Mouse (Mus musculus): ENCODE measurements around the gene Sh3pxd2b. TPM values are rescaled to one million over a fixed set of nuclear protein-coding genes. Genes with fewer than 3 reads are reported as not detected.

The Sh3pxd2b gene
- polyA plus RNA-seq, 1 experiment from 2014 or later = 34.6 TPM

DNA sequence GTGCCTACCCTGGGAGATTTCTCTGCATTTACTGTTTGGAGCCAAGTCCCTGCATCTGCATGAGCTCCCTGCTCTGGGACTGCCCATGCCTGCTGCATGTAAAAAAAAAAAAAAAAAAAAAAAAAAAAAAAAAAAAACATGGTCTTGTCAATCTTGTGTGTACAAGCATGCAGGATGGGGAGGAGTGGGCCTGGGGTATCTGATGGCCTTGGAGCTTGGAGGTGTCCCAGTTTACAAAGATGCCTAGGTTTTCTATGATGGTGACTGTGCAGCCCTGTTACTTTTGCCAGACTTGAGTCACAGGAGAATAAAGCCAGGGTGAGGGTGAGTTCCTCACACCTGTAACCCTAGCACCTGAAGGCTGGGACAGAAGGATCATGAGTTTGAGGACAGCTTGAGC is 61.4 kb downstream of the Sh3pxd2b start:
- no peaks in the 10 kb centered on the region for H3K27me3 ChIP-seq (ENCODE audit: control insufficient read depth, insufficient read depth, low read length)
- no peak overlapping the region for H3K4me3 ChIP-seq (ENCODE audit: low read depth, low read length)
- no peak for ATAC-seq (ENCODE audit: insufficient number of reproducible peaks, insufficient read depth, low FRiP score, low read depth)
- no peaks in the 10 kb centered on the region for H3K9me3 ChIP-seq (ENCODE audit: control insufficient read depth, low read depth, low read length)
- no peak overlapping the region for H3K4me2 ChIP-seq (replicated peaks; ENCODE audit: low read depth, low read length)
- no peak overlapping the region for H3K27ac ChIP-seq (ENCODE audit: low read length)
- no peak overlapping the region for H3K9ac ChIP-seq (replicated peaks; ENCODE audit: low read depth, low read length)
- H3K36me3 ChIP-seq (ENCODE audit: control insufficient read depth, insufficient read depth, low read length) = peaks cover 24% of the 10 kb centered on the region; the same call in 1 of the 2 replicates
- H3K4me1 ChIP-seq (ENCODE audit: control insufficient read depth, insufficient read depth, low read length) = no peaks in the 10 kb centered on the region

- H3K27ac ChIP-seq (ENCODE audit: low read length) = no peak overlapping the region
- H3K36me3 ChIP-seq (ENCODE audit: control insufficient read depth, insufficient read depth, low read length) = peaks cover 29% of the 10 kb centered on the region; the same call in 1 of the 2 replicates
Measured at GRCm38 (mm10) chr11:32409823-32410562, 62.4 kb downstream of the Sh3pxd2b start.

GRCm38 (mm10) chr11:32420001-32420400 is 72.4 kb downstream of the Sh3pxd2b start:
- Histone ChIP-seq H3K4me1 (ENCODE audit: control insufficient read depth, insufficient read depth, low read length) (no peaks in the 10 kb centered on the region), H3K9me3 (ENCODE audit: control insufficient read depth, low read depth, low read length) (no peaks in the 10 kb centered on the region), H3K27ac (ENCODE audit: low read length) (no peak overlapping the region), H3K4me2 (replicated peaks; ENCODE audit: low read depth, low read length) (no peak overlapping the region), H3K4me3 (ENCODE audit: low read depth, low read length) (no peak overlapping the region), H3K27me3 (ENCODE audit: control insufficient read depth, insufficient read depth, low read length) (no peaks in the 10 kb centered on the region), H3K9ac (replicated peaks; ENCODE audit: low read depth, low read length) (no peak overlapping the region), H3K36me3 (ENCODE audit: control insufficient read depth, insufficient read depth, low read length) (peaks cover 72% of the 10 kb centered on the region)
- 75% methylated on average over 5 of the region's 5 CpGs for WGBS
- no peak for ATAC-seq (ENCODE audit: insufficient number of reproducible peaks, insufficient read depth, low FRiP score, low read depth)

More at GRCm38 (mm10) chr11:32409823-32410562, 62.4 kb downstream of the Sh3pxd2b start:
- no peak for ATAC-seq (ENCODE audit: insufficient number of reproducible peaks, insufficient read depth, low FRiP score, low read depth)
- Histone ChIP-seq H3K27me3 (ENCODE audit: control insufficient read depth, insufficient read depth, low read length) (no peaks in the 10 kb centered on the region), H3K4me1 (ENCODE audit: control insufficient read depth, insufficient read depth, low read length) (no peaks in the 10 kb centered on the region), H3K4me3 (ENCODE audit: low read depth, low read length) (no peak overlapping the region), H3K9me3 (ENCODE audit: control insufficient read depth, low read depth, low read length) (no peaks in the 10 kb centered on the region), H3K4me2 (replicated peaks; ENCODE audit: low read depth, low read length) (no peak overlapping the region), H3K9ac (replicated peaks; ENCODE audit: low read depth, low read length) (no peak overlapping the region)
- 81% methylated on average over 11 of the region's 11 CpGs for WGBS

DNA sequence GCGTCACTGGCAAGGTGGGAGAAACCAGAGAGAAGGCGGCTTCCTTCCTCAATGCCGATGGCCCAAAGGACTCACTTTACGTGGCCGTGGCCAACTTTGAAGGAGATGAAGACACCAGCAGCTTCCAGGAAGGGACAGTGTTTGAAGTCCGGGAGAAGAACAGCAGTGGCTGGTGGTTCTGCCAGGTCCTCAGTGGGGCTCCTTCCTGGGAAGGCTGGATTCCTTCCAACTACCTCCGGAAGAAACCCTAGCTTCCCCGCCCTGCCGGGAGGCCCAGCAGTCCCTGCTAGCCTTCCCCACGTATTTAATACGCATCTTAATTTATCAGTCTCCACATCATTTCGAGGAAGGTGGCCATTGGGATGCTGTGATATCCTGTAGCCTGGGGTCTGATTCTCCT is 75.7 kb downstream of the Sh3pxd2b start:
- Histone ChIP-seq H3K27me3 (ENCODE audit: control insufficient read depth, insufficient read depth, low read length) (no peaks in the 10 kb centered on the region), H3K27ac (ENCODE audit: low read length) (no peak overlapping the region), H3K36me3 (ENCODE audit: control insufficient read depth, insufficient read depth, low read length) (peaks cover 52% of the 10 kb centered on the region), H3K9ac (replicated peaks; ENCODE audit: low read depth, low read length) (no peak overlapping the region), H3K4me1 (ENCODE audit: control insufficient read depth, insufficient read depth, low read length) (no peaks in the 10 kb centered on the region), H3K4me3 (ENCODE audit: low read depth, low read length) (no peak overlapping the region), H3K4me2 (replicated peaks; ENCODE audit: low read depth, low read length) (no peak overlapping the region), H3K9me3 (ENCODE audit: control insufficient read depth, low read depth, low read length) (no peaks in the 10 kb centered on the region)
- no peak for ATAC-seq (ENCODE audit: insufficient number of reproducible peaks, insufficient read depth, low FRiP score, low read depth)
- WGBS = 79% methylated on average over 12 of the region's 12 CpGs

- WGBS = 91% methylated on average over 4 of the region's 4 CpGs
- peaks cover 45% of the 10 kb centered on the region for H3K36me3 ChIP-seq (ENCODE audit: control insufficient read depth, insufficient read depth, low read length)
- no peak overlapping the region for H3K9ac ChIP-seq (replicated peaks; ENCODE audit: low read depth, low read length)
- H3K4me3 ChIP-seq (ENCODE audit: low read depth, low read length) = no peak overlapping the region
- H3K4me2 ChIP-seq (replicated peaks; ENCODE audit: low read depth, low read length) = no peak overlapping the region
- no peaks in the 10 kb centered on the region for H3K9me3 ChIP-seq (ENCODE audit: control insufficient read depth, low read depth, low read length)
- H3K27me3 ChIP-seq (ENCODE audit: control insufficient read depth, insufficient read depth, low read length) = no peaks in the 10 kb centered on the region
- ATAC-seq (ENCODE audit: insufficient number of reproducible peaks, insufficient read depth, low FRiP score, low read depth) = no peak
- H3K27ac ChIP-seq (ENCODE audit: low read length) = no peak overlapping the region
- no peaks in the 10 kb centered on the region for H3K4me1 ChIP-seq (ENCODE audit: control insufficient read depth, insufficient read depth, low read length)
Measured at GRCm38 (mm10) chr11:32424600-32424999, 77.0 kb downstream of the Sh3pxd2b start.

DNA sequence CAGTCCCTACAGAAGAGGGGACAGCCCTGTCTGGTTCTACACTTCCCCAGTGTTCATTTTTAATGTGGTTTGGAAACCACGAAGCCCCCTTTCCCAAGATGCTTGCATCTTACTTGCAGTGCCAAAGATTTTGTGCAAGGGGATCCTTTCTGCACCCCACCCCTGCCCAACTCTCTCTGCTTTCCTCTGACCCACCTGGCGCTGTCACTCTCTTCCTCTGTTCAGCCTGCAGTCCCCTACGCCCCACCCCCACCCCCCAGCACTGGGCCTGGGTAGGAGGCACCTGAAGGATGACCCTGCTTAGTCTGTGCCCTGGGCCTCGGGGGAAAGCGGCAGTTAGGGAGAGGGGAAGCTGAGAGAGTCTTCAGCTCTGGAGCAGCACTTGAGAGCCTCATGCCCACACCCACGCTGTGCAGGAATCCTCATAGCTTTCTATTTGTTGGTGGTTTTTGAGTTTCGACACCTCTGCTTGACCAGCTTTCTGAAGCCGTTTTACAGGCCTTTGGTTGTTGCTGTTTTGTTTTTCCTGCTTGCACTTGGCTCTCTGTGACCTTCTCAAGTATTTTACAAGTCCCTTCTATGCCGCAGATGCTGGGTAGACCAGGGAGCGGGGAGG is 77.5 kb downstream of the Sh3pxd2b start:
- Histone ChIP-seq H3K27ac (ENCODE audit: low read length) (no peak overlapping the region), H3K9ac (replicated peaks; ENCODE audit: low read depth, low read length) (no peak overlapping the region), H3K9me3 (ENCODE audit: control insufficient read depth, low read depth, low read length) (no peaks in the 10 kb centered on the region), H3K4me2 (replicated peaks; ENCODE audit: low read depth, low read length) (no peak overlapping the region), H3K4me3 (ENCODE audit: low read depth, low read length) (no peak overlapping the region), H3K4me1 (ENCODE audit: control insufficient read depth, insufficient read depth, low read length) (no peaks in the 10 kb centered on the region), H3K27me3 (ENCODE audit: control insufficient read depth, insufficient read depth, low read length) (no peaks in the 10 kb centered on the region), H3K36me3 (ENCODE audit: control insufficient read depth, insufficient read depth, low read length) (peaks cover 42% of the 10 kb centered on the region)
- no peak for ATAC-seq (ENCODE audit: insufficient number of reproducible peaks, insufficient read depth, low FRiP score, low read depth)
- 72% methylated on average over 10 of the region's 10 CpGs for WGBS

GRCm38 (mm10) chr11:32427537-32427936 is 79.9 kb downstream of the Sh3pxd2b start:
- Histone ChIP-seq H3K36me3 (ENCODE audit: control insufficient read depth, insufficient read depth, low read length) (peaks cover 20% of the 10 kb centered on the region), H3K27ac (ENCODE audit: low read length) (no peak overlapping the region), H3K4me1 (ENCODE audit: control insufficient read depth, insufficient read depth, low read length) (no peaks in the 10 kb centered on the region), H3K27me3 (ENCODE audit: control insufficient read depth, insufficient read depth, low read length) (no peaks in the 10 kb centered on the region), H3K9ac (replicated peaks; ENCODE audit: low read depth, low read length) (no peak overlapping the region), H3K9me3 (ENCODE audit: control insufficient read depth, low read depth, low read length) (no peaks in the 10 kb centered on the region), H3K4me3 (ENCODE audit: low read depth, low read length) (no peak overlapping the region), H3K4me2 (replicated peaks; ENCODE audit: low read depth, low read length) (no peak overlapping the region)
- WGBS = 78% methylated on average over 7 of the region's 7 CpGs
- ATAC-seq (ENCODE audit: insufficient number of reproducible peaks, insufficient read depth, low FRiP score, low read depth) = no peak

GRCm38 (mm10) chr11:32435410-32436060 is 87.9 kb downstream of the Sh3pxd2b start:
- H3K9ac ChIP-seq (replicated peaks; ENCODE audit: low read depth, low read length) = no peak overlapping the region
- no peaks in the 10 kb centered on the region for H3K9me3 ChIP-seq (ENCODE audit: control insufficient read depth, low read depth, low read length)
- H3K27ac ChIP-seq (ENCODE audit: low read length) = peak overlapping the region; percentile 88
- no peaks in the 10 kb centered on the region for H3K27me3 ChIP-seq (ENCODE audit: control insufficient read depth, insufficient read depth, low read length)
- H3K4me1 ChIP-seq (ENCODE audit: control insufficient read depth, insufficient read depth, low read length) = peaks cover 18% of the 10 kb centered on the region; the same call in 1 of the 2 replicates
- no peak overlapping the region for H3K4me3 ChIP-seq (ENCODE audit: low read depth, low read length)
- peak; percentile 93 for ATAC-seq (ENCODE audit: insufficient number of reproducible peaks, insufficient read depth, low FRiP score, low read depth)
- H3K36me3 ChIP-seq (ENCODE audit: control insufficient read depth, insufficient read depth, low read length) = no peaks in the 10 kb centered on the region
- WGBS = 44% methylated on average over 6 of the region's 6 CpGs
- no peak overlapping the region for H3K4me2 ChIP-seq (replicated peaks; ENCODE audit: low read depth, low read length)

Data from stomach, embryonic 14.5 days (tissue).